Mouse (Mus musculus) forebrain, postnatal 0 days (tissue): Measurements from ENCODE around the gene Dlg1. TPM values are rescaled to one million over a fixed set of nuclear protein-coding genes. Genes with fewer than 3 reads are reported as not detected.

ENCODE experiments used
- ATAC-seq: fragments of 200-750 bp; cut with Nextera tagmentation; 2 replicates; pipeline ENCODE4 v1.8.0; 2017; ENCODE audit warnings: mild to moderate bottlenecking, moderate library complexity
- DNase-seq: peaks from one replicate; pipeline ENCODE4 v3.0.0-alpha.2; 2015
- H3K27ac ChIP-seq: fragments of 300-500 bp; sonication (generic); 2 replicates; pipeline ENCODE4 v1.5.1; 2014; ENCODE audit warnings: low read depth, mild to moderate bottlenecking, antibody characterized with exemption, low read length, moderate library complexity, mixed read lengths
- H3K27me3 ChIP-seq: fragments of 300-500 bp; sonication (generic); 2 replicates; pipeline ENCODE4 v1.6.1; 2014; ENCODE audit warnings: mild to moderate bottlenecking, low read length, mixed read lengths; ENCODE audit not compliant: insufficient read depth
- H3K36me3 ChIP-seq: fragments of 300-500 bp; sonication (generic); 2 replicates; pipeline ENCODE4 v1.6.1; 2014; ENCODE audit warnings: mild to moderate bottlenecking, moderate library complexity; ENCODE audit not compliant: insufficient read depth
- H3K4me1 ChIP-seq: fragments of 300-500 bp; sonication (generic); 2 replicates; pipeline ENCODE4 v1.6.1; 2014; ENCODE audit warnings: antibody characterized with exemption; ENCODE audit not compliant: insufficient read depth
- H3K4me2 ChIP-seq: fragments of 300-500 bp; sonication (generic); 2 replicates; pipeline ENCODE4 v1.6.1; 2014; ENCODE audit warnings: low read depth, mild to moderate bottlenecking, moderate library complexity
- H3K4me3 ChIP-seq: fragments of 300-500 bp; sonication (generic); 2 replicates; pipeline ENCODE4 v1.5.1; 2014; ENCODE audit warnings: low read depth, low read length, mixed read lengths
- H3K9ac ChIP-seq: fragments of 300-500 bp; sonication (generic); 2 replicates; pipeline ENCODE4 v1.6.1; 2014; ENCODE audit warnings: mild to moderate bottlenecking
- H3K9me3 ChIP-seq: fragments of 300-500 bp; sonication (generic); 2 replicates; pipeline ENCODE4 v1.6.1; 2016; ENCODE audit warnings: low read length
- CTCF ChIP-seq: sonication (generic); IDR thresholded peaks from 2 replicates; pipeline ENCODE4 v1.5.1; 2016; ENCODE audit warnings: antibody characterized with exemption, control low read depth, low read depth
- WGBS: fragments of 180-500 bp; shearing (Covaris S2); extraction: QIAGEN DNeasy Blood & Tissue Kit; methylation state at CpG from one replicate; pipeline ENCODE4 v1.1.7; 2014; 5-methylcytosine and 5-hydroxymethylcytosine counted together
- polyA plus RNA-seq: library from polyadenylated mRNA; unstranded; fragments of >200 nt; fragmentation: Nextera tagmentation; extraction: Ambion mirVana; gene quantifications from 2 replicates; pipeline ENCODE4 v1.2.1, GENCODE M21; 2015
- total RNA-seq: library from RNA; depleted of rRNA; stranded (reverse); fragments of >200 nt; gene quantifications from 2 replicates; pipeline ENCODE4 v1.2.3, GENCODE M21; 2014

Gene Dlg1
- total and polyA plus RNA-seq, 2 experiments from 2014 or later = 11.3 to 37.7 TPM

DNA sequence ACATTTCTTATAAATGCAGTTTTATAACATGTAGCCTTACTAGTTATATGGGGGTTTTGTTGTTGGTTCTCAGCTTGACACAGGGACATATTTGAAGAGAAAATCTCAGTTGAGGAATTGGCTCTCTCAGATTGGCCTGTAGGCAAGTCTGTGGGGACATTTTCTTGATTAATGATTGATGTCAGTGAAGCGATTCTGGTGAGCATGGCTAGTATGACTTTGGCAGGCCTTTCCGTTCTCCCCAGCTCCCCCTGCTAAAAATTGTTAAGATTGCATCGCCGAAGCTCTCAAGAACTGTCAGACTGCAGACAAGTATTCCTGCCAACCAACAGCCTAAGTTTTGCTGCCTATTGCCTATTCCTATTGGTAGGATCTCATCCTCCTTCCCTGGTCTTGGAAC is 73.8 kb downstream of the Dlg1 start:
- DNase-seq (no peak), ATAC-seq (no peak)
- H3K4me3 ChIP-seq = no peak overlapping the region
- no peak overlapping the region for H3K9ac ChIP-seq
- no peak overlapping the region for H3K27ac ChIP-seq
- no peaks in the 10 kb centered on the region for H3K36me3 ChIP-seq
- H3K9me3 ChIP-seq = no peaks in the 10 kb centered on the region
- H3K27me3 ChIP-seq = no peaks in the 10 kb centered on the region
- 87% methylated on average over 4 of the region's 4 CpGs for WGBS
- no peak for TF ChIP-seq CTCF
- H3K4me1 ChIP-seq = no peaks in the 10 kb centered on the region
- no peak overlapping the region for H3K4me2 ChIP-seq

DNA sequence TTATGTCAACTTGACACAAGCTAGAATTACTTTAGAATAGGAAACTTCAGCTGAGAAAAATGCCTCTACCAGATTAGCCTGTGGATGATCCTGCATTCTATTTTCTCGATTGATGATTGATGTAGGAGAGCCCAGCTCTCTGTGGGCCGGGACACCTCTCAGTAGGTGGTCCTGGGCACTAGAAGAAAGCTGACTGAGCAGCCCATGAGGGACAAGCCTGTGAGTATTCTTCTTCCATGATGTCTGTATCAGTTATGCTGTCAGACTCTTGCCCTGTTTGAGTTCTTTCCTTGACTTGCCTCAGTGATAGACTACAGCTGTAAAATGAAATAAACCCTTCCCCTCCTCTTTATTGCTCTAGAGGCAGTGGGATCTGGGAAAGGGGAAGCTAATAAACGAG is 74.5 kb downstream of the Dlg1 start:
- TF ChIP-seq CTCF = no peak
- Histone ChIP-seq H3K27ac (no peak overlapping the region), H3K4me3 (no peak overlapping the region), H3K36me3 (no peaks in the 10 kb centered on the region), H3K9me3 (no peaks in the 10 kb centered on the region), H3K4me2 (no peak overlapping the region), H3K9ac (no peak overlapping the region), H3K27me3 (no peaks in the 10 kb centered on the region), H3K4me1 (no peaks in the 10 kb centered on the region)
- no peak for DNase-seq
- ATAC-seq = no peak
- WGBS = 63% methylated on average over 3 of the region's 3 CpGs

DNA sequence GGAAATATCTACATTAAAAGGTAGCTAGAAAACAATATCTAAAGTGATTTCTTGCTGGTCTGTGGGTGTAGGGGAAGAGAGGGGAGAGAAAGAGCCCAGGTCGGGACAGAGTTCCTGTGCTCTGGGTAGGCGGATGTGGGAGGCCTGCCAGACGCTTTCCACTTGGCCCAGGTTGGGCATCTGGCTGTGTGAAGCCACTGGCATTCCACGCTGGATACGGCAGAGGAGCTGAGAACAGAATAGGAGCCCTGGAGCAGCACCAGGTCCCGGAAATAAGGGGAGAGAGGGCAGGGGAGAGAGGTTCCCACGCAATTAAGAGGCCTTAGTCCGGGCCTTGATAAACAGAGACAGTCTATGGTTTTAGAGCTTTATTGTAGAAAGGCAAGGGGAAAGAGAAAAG is 77.0 kb downstream of the Dlg1 start:
- Histone ChIP-seq H3K27ac (no peak overlapping the region), H3K36me3 (no peaks in the 10 kb centered on the region), H3K9ac (no peak overlapping the region), H3K4me1 (no peaks in the 10 kb centered on the region), H3K4me3 (no peak overlapping the region), H3K27me3 (no peaks in the 10 kb centered on the region), H3K9me3 (0 out of 2 replicates have a peak, but pooled peaks cover 4% of the 10 kb centered on the region), H3K4me2 (no peak overlapping the region)
- TF ChIP-seq CTCF = no peak
- ATAC-seq (no peak), DNase-seq (no peak)
- 50% methylated on average over 8 of the region's 8 CpGs for WGBS

DNA sequence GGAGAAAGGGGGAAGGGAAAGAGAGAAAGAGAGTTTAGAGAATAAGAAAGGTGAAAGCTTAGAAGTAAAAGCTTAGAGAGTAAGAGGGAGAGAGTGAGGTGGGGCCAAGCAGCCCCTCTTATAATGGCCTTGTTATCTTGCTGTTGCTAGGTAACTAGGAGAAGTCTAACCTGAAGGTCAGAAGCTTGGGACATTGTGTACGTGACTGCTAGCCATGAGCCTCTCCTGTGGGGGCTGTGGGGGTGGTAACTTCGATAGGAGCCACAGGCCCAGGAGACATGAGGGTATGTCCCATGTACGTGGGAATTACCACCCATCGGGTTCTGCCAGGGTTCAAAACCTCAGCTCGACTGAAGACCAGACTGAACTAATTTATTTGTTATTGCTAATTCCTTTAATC is 77.5 kb downstream of the Dlg1 start:
- 78% methylated on average over 5 of the region's 5 CpGs for WGBS

DNA sequence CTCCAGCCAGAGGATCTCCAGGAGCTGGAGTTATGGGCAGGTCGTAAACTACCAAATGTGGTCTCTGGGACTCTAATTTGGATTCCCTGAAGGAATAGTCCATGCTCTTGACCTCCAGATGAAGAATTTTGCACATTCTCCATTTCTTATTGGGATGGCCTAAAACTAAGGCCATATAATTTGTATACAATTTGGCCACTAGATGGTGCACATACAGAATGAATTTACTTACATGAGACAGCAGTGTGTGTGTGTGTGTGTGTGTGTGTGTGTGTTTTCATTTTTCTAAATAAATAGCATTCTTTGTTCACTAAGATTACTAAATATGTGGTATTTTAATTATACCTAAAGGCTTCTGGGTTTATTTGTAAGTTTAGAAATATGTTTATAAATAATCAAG is 87.3 kb downstream of the Dlg1 start:
- Histone ChIP-seq H3K9ac (no peak overlapping the region), H3K4me1 (no peaks in the 10 kb centered on the region), H3K9me3 (no peaks in the 10 kb centered on the region), H3K4me3 (no peak overlapping the region), H3K27ac (no peak overlapping the region), H3K27me3 (no peaks in the 10 kb centered on the region), H3K4me2 (no peak overlapping the region), H3K36me3 (no peaks in the 10 kb centered on the region)
- TF ChIP-seq CTCF = peak; percentile 81
- 0 out of 2 replicates have a peak, but pooled peaks have one; percentile 46 for ATAC-seq
- WGBS = 85% methylated on average over 1 of the region's 1 CpGs
- peak; percentile 79 for DNase-seq

More for the DNA sequence above, 77.5 kb downstream of the Dlg1 start:
- ATAC-seq = no peak
- Histone ChIP-seq H3K9me3 (0 out of 2 replicates have a peak, but pooled peaks cover 4% of the 10 kb centered on the region), H3K9ac (no peak overlapping the region), H3K4me2 (no peak overlapping the region), H3K4me3 (no peak overlapping the region), H3K4me1 (no peaks in the 10 kb centered on the region), H3K27me3 (no peaks in the 10 kb centered on the region), H3K36me3 (no peaks in the 10 kb centered on the region), H3K27ac (no peak overlapping the region)
- no peak for TF ChIP-seq CTCF
- no peak for DNase-seq

DNA sequence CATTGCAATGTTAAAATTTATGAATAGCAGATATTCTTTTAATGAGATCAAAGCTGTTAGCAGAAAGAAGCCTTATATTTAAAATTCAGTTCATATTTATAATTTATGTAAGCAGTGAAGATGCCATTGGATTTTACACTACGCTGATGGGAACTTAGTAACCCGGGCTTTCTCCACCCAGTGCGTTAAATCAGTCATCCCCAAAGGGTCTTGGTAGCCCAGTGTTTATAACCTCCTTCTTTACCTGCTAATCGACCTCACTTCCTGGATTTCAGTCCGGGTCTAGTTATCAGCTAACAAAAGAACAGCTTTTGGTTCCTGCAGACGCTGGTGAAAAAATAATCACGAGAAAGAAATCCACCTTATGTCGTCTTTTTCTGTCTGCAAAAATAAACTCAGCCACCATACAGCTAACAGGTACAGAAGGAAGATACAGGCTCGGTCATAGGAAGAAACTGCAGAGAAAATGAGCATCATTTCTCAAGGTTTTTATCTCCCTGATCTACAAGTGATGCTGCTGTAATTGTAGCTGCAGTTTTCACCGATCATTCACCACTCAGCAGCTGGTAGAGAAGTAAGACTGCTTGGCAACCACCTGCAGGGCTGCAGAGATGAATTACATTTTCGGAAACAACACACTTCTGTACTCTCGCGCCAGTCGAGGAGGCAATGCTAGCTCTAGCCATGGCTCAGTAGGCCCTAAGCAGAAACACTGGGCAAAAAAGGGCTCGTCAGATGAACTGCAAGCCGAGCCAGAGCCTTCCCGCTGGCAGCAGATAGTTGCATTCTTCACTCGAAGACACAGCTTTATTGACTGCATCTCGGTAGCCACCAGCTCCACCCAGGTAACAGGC is 91.2 kb downstream of the Dlg1 start:
- no peaks in the 10 kb centered on the region for H3K36me3 ChIP-seq
- no peaks in the 10 kb centered on the region for H3K4me1 ChIP-seq
- WGBS = 36% methylated on average over 19 of the region's 19 CpGs
- ATAC-seq (peak; percentile 89), DNase-seq (peak; percentile 75)
- H3K4me2 ChIP-seq = peak overlapping the region; percentile 44
- H3K9me3 ChIP-seq = no peaks in the 10 kb centered on the region
- H3K9ac ChIP-seq = peak overlapping the region; percentile 57
- no peaks in the 10 kb centered on the region for H3K27me3 ChIP-seq
- peak overlapping the region; percentile 84 for H3K27ac ChIP-seq
- peak overlapping the region; percentile 36 for H3K4me3 ChIP-seq
- no peak for TF ChIP-seq CTCF

DNA sequence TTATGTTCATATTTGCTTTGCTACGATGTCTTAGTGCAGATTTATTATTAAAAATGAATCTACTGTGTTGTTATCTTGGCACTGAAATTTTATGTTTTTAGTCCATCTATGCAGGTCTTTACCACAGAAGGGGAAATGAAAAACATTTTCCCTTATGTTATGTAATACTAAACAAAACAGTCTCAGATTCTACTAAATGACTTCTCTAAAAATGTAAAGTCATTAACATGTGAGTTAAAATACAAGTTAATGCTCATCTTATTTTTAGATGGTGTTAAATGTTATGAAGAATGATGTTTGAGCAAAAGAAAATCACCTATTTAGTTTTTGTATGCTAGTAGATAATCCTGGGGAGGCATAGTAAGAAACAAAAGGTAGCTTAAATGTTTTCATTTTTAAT is 91.8 kb downstream of the Dlg1 start:
- peak overlapping the region; percentile 36 for H3K4me3 ChIP-seq
- H3K36me3 ChIP-seq = no peaks in the 10 kb centered on the region
- 77% methylated on average over 1 of the region's 1 CpGs for WGBS
- peak overlapping the region; percentile 44 for H3K4me2 ChIP-seq
- no peaks in the 10 kb centered on the region for H3K27me3 ChIP-seq
- no peak for TF ChIP-seq CTCF
- peak overlapping the region; percentile 84 for H3K27ac ChIP-seq
- no peak for ATAC-seq
- no peaks in the 10 kb centered on the region for H3K9me3 ChIP-seq
- H3K4me1 ChIP-seq = no peaks in the 10 kb centered on the region
- H3K9ac ChIP-seq = peak overlapping the region; percentile 57
- no peak for DNase-seq
